Mouse (Mus musculus): ENCODE measurements around the gene Nup214.
A peak's percentile ranks its signal among the peaks of the same experiment; 100 is the strongest.

Nup214 gene

GRCm38 (mm10) chr2:32075368-32075767 lies 101.1 kb downstream of the Nup214 start:
- no peak for DNase-seq

- DNase-seq: no peak
These were observed 103.5 kb downstream of the Nup214 start for GRCm38 (mm10) chr2:32077744-32078143.

GRCm38 (mm10) chr2:32078522-32078921 lies 104.3 kb downstream of the Nup214 start:
- no peak for DNase-seq

- no peak for DNase-seq
These were observed 105.0 kb downstream of the Nup214 start for GRCm38 (mm10) chr2:32079191-32079725.

GRCm38 (mm10) chr2:32080681-32081080 lies 106.4 kb downstream of the Nup214 start:
- DNase-seq: no peak

- no peak for DNase-seq
These were observed 107.2 kb downstream of the Nup214 start for GRCm38 (mm10) chr2:32081296-32081929.

- DNase-seq: no peak
These were observed 108.0 kb downstream of the Nup214 start for GRCm38 (mm10) chr2:32082229-32082628.

GRCm38 (mm10) chr2:32083159-32084011 lies 109.1 kb downstream of the Nup214 start:
- DNase-seq: peak; percentile 38

GRCm38 (mm10) chr2:32084111-32084871 lies 110.1 kb downstream of the Nup214 start, which contains the start of gene Fam78a:
Gene Fam78a (minus strand): TSS chr2:32084857.
- DNase-seq: peak; percentile 59

GRCm38 (mm10) chr2:32084872-32085199 lies 110.6 kb downstream of the Nup214 start:
- DNase-seq: no peak

- no peak for DNase-seq
These were observed 111.0 kb downstream of the Nup214 start for GRCm38 (mm10) chr2:32085231-32085630.

- DNase-seq: no peak
These were observed 113.4 kb downstream of the Nup214 start for GRCm38 (mm10) chr2:32087606-32088005.

GRCm38 (mm10) chr2:32088372-32088981 lies 114.2 kb downstream of the Nup214 start:
- DNase-seq: peak; percentile 54

GRCm38 (mm10) chr2:32089606-32090005 lies 115.4 kb downstream of the Nup214 start:
- DNase-seq: no peak

- no peak for DNase-seq
These were observed 115.9 kb downstream of the Nup214 start for GRCm38 (mm10) chr2:32090145-32090544.

- DNase-seq: no peak
These were observed 117.7 kb downstream of the Nup214 start for GRCm38 (mm10) chr2:32091956-32092355.

GRCm38 (mm10) chr2:32094001-32094707 lies 119.9 kb downstream of the Nup214 start:
- DNase-seq: no peak

- peak; percentile 86 for DNase-seq
These were observed 121.3 kb downstream of the Nup214 start, which contains the start of gene Plpp7 for GRCm38 (mm10) chr2:32095351-32096121. Gene Plpp7 (plus strand): TSS chr2:32095528.

- DNase-seq: no peak
These were observed 121.8 kb downstream of the Nup214 start for GRCm38 (mm10) chr2:32096122-32096420.

GRCm38 (mm10) chr2:32102944-32103343 lies 128.7 kb downstream of the Nup214 start:
- no peak for DNase-seq

- no peak for DNase-seq
These were observed 129.3 kb downstream of the Nup214 start for GRCm38 (mm10) chr2:32103557-32103956.
